Mouse (Mus musculus): ENCODE measurements around the gene Fjx1. TPM values are rescaled to one million over a fixed set of nuclear protein-coding genes. Genes with fewer than 3 reads are reported as not detected.

Gene Fjx1
- polyA plus RNA-seq, 1 experiment from 2014 or later, result 24.8 TPM

Other genes with a start within 250 kb of the Fjx1 start
- gene Trim44, start 44.7 kb downstream of the Fjx1 start, polyA plus RNA-seq (2015; fragmentation: Nextera tagmentation; extraction: Ambion mirVana), result 21.8 and 27.7 TPM in 2 replicates
- gene Pamr1, start 97.5 kb upstream of the Fjx1 start, polyA plus RNA-seq (2015; fragmentation: Nextera tagmentation; extraction: Ambion mirVana), result 57.9 and 59.4 TPM in 2 replicates
- 1.3 and 1.5 TPM in 2 replicates for gene Slc1a2, start 206.2 kb upstream of the Fjx1 start, polyA plus RNA-seq (2015; fragmentation: Nextera tagmentation; extraction: Ambion mirVana)

All from limb, embryonic 15.5 days (tissue).